Mouse (Mus musculus): ENCODE measurements around the gene Acpp.

GRCm38 (mm10) chr9:104269944-104270343 is 67.6 kb downstream of the Acpp start:
- no peak for TF ChIP-seq CTCF (IDR thresholded peaks at IDR 0.05; ENCODE audit: extremely low read depth, insufficient read depth, insufficient read length, insufficient replicate concordance)
- TF ChIP-seq POLR2A (IDR thresholded peaks at IDR 0.05; ENCODE audit: low read depth, low read length), result no peak
